Mouse (Mus musculus): ENCODE measurements around the gene Gtf2ird2. TPM values are rescaled to one million over a fixed set of nuclear protein-coding genes. Genes with fewer than 3 reads are reported as not detected.

Gtf2ird2 gene
- 6.6 and 7.4 TPM in 2 replicates for polyA plus RNA-seq (2014; fragmentation: Nextera tagmentation; extraction: Ambion mirVana)

DNA sequence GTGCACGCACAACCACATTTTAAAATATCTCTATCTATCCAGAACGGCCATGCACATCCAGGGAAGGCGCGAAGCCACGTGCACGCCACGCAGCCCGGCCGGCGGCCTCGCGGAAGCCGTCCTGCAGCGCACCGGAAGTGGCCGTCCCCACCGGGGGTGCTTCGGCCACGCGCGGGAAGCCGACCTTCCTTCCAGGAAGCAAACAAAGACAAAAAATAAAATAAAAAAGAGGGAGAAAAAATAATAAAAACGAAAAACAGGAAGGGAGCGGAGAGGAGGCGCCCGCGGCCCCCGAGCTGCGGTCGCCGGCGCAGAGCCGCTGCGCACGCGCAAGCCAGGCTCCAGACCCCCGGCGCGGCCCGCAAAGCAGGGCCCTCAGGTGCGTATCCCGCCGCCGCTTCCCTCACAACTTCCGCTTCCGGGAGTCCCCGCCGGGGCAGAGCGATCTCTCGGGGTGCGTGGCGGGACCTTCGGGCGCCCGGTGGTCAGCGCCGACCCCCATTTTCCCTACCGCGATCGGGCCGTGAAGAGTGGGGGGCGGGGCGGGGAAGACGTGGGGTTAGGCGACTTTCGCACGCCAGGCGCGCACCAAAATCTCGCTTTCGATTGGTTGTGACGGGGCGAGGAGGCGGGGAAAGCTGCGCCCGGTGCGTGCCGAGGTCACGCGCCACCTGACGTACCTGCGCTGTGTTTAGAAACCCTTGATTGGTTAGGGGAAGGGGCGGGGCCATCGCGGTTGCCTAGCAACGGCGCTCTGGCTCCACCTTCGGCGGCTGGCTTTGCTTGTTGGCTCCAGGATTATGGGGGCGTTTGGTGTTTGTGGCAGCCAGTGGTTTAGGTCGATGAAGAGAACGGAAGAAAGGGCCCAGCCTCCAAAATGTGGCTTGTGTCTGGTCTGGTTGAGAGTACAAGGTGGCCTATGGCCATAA lies at the start of gene Gtf2ird2:
Gtf2ird2 (plus strand) TSS at position 140 of the 929 bp plus-strand sequence.
- no peaks in the 10 kb centered on the region for H3K27me3 ChIP-seq (ENCODE audit: control insufficient read depth, insufficient read depth, low read length)
- ATAC-seq (ENCODE audit: low FRiP score) = peak; percentile 95
- DNase-seq (ENCODE audit: low spot score, missing footprints) = peak; percentile 100
- no peaks in the 10 kb centered on the region for H3K36me3 ChIP-seq (ENCODE audit: control insufficient read depth, insufficient read depth, low read length)
- under 1% methylated on average over 92 of the region's 92 CpGs for WGBS
- H3K4me1 ChIP-seq (ENCODE audit: control insufficient read depth, insufficient read depth, low read length) = peaks cover 10% of the 10 kb centered on the region; the same call in 1 of the 2 replicates
- H3K4me2 ChIP-seq = peak within 1 kb of the TSS; percentile 47
- peak within 1 kb of the TSS; percentile 74 for H3K4me3 ChIP-seq (ENCODE audit: low read depth, low read length)
- peak within 1 kb of the TSS; percentile 86 for H3K27ac ChIP-seq (ENCODE audit: low read depth, low read length)
- no peaks in the 10 kb centered on the region for H3K9me3 ChIP-seq (ENCODE audit: control insufficient read depth, low read length)
- H3K9ac ChIP-seq (ENCODE audit: low read length) = peak within 1 kb of the TSS; percentile 93

DNA sequence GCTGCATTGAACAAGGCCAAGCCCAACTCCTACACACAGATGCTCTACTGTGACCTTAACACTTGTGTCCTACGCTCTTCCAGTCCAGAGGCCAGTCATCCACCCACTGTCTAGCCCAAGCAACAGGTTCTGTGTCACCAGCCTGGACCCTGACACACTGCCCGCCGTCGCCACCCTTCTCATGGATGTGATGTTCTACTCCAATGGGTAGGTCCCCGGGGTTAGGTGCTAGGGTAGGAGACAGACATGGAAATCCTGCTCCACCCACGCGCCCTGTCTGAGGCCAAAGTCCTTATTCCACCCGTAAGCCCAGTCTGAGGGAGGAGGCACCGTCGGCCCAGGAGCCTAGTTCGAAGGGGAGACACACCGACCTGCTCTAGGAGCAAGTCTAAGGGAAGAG lies 47.8 kb upstream of the Gtf2ird2 start:
- H3K9me3 ChIP-seq (ENCODE audit: control insufficient read depth, low read length) = peaks cover 3% of the 10 kb centered on the region
- H3K4me2 ChIP-seq = no peak overlapping the region
- peaks cover 7% of the 10 kb centered on the region for H3K4me1 ChIP-seq (ENCODE audit: control insufficient read depth, insufficient read depth, low read length)
- ATAC-seq (ENCODE audit: low FRiP score) (no peak), DNase-seq (ENCODE audit: low spot score, missing footprints) (no peak)
- no peak overlapping the region for H3K4me3 ChIP-seq (ENCODE audit: low read depth, low read length)
- no peaks in the 10 kb centered on the region for H3K27me3 ChIP-seq (ENCODE audit: control insufficient read depth, insufficient read depth, low read length)
- H3K9ac ChIP-seq (ENCODE audit: low read length) = no peak overlapping the region
- H3K27ac ChIP-seq (ENCODE audit: low read depth, low read length) = no peak overlapping the region
- 94% methylated on average over 12 of the region's 12 CpGs for WGBS
- 0 out of 2 replicates have a peak, but pooled peaks cover 2% of the 10 kb centered on the region for H3K36me3 ChIP-seq (ENCODE audit: control insufficient read depth, insufficient read depth, low read length)

DNA sequence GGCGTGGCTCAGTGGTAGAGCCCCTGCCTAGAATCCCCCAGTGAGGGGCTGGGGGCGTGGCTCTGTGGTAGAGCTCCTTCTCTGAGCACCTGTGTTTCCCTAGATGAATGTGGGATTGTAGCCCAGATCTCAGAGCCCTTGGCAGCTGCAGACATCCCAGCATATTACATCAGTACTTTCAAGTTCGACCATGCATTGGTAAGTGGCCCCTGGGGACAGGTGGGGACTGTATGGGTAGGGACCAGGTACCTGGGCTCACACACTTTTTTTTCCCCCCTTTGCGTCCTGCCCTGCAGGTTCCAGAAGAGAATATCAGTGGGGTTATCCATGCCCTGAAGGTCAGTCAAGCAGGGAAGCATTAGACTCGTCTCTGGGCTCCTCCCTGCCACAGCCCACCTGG lies 45.9 kb upstream of the Gtf2ird2 start:
- H3K36me3 ChIP-seq (ENCODE audit: control insufficient read depth, insufficient read depth, low read length) = peaks cover 5% of the 10 kb centered on the region; the same call in 1 of the 2 replicates
- DNase-seq (ENCODE audit: low spot score, missing footprints) = no peak

DNA sequence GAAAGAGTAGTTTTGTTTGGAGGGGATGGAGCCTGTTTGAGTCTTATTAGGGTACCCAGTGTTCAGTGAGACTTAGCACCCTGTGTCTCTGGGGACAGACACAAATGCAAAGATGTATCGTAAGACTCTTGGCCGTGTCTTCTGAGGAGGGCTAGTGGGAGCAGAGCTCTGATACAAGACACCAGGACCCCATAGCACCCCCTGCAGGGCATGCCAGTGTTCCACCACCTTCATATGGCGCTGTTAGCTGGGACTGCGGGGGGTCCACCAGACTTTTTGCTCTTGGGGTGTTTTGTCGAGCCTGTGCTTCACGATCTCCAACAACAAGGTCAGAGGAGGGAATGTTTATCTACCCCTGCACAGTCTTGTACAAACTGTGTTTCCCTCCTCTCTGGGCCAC lies 44.4 kb upstream of the Gtf2ird2 start:
- ATAC-seq (ENCODE audit: low FRiP score) = no peak
- H3K36me3 ChIP-seq (ENCODE audit: control insufficient read depth, insufficient read depth, low read length) = peaks cover 2% of the 10 kb centered on the region; the same call in 1 of the 2 replicates
- no peak overlapping the region for H3K4me3 ChIP-seq (ENCODE audit: low read depth, low read length)
- no peak overlapping the region for H3K27ac ChIP-seq (ENCODE audit: low read depth, low read length)
- no peaks in the 10 kb centered on the region for H3K4me1 ChIP-seq (ENCODE audit: control insufficient read depth, insufficient read depth, low read length)
- 89% methylated on average over 6 of the region's 6 CpGs for WGBS
- H3K4me2 ChIP-seq = no peak overlapping the region
- H3K9ac ChIP-seq (ENCODE audit: low read length) = no peak overlapping the region
- no peaks in the 10 kb centered on the region for H3K27me3 ChIP-seq (ENCODE audit: control insufficient read depth, insufficient read depth, low read length)
- no peak for DNase-seq (ENCODE audit: low spot score, missing footprints)
- no peaks in the 10 kb centered on the region for H3K9me3 ChIP-seq (ENCODE audit: control insufficient read depth, low read length)

More for the DNA sequence above, 45.9 kb upstream of the Gtf2ird2 start:
- Histone ChIP-seq H3K9me3 (ENCODE audit: control insufficient read depth, low read length) (peaks cover 3% of the 10 kb centered on the region), H3K27me3 (ENCODE audit: control insufficient read depth, insufficient read depth, low read length) (no peaks in the 10 kb centered on the region), H3K4me2 (no peak overlapping the region), H3K9ac (ENCODE audit: low read length) (no peak overlapping the region), H3K4me3 (ENCODE audit: low read depth, low read length) (no peak overlapping the region), H3K27ac (ENCODE audit: low read depth, low read length) (no peak overlapping the region), H3K4me1 (ENCODE audit: control insufficient read depth, insufficient read depth, low read length) (no peaks in the 10 kb centered on the region)
- 94% methylated on average over 4 of the region's 5 CpGs for WGBS
- no peak for ATAC-seq (ENCODE audit: low FRiP score)

DNA sequence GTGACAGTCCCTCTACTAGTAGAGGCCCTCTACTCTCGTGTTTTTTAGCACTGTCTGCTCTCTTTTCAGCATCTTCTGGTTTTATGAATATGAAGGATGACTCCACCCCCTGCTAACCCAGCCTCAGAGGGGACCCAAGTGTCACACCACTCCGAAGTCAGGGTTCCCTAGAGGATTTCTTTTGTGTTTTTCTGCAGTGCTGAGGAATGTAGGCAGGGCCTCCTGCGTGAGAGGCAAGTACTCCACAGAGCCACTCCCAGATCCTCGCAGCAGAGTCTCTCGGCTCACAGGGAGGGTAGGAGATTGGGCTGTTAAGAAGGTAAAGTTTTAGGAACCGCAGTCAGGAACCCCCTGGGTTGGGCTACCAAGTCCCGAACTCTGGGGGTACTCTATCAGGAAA lies 42.6 kb upstream of the Gtf2ird2 start:
- Histone ChIP-seq H3K27me3 (ENCODE audit: control insufficient read depth, insufficient read depth, low read length) (no peaks in the 10 kb centered on the region), H3K36me3 (ENCODE audit: control insufficient read depth, insufficient read depth, low read length) (peaks cover 2% of the 10 kb centered on the region; the same call in 1 of the 2 replicates), H3K4me1 (ENCODE audit: control insufficient read depth, insufficient read depth, low read length) (no peaks in the 10 kb centered on the region), H3K9me3 (ENCODE audit: control insufficient read depth, low read length) (no peaks in the 10 kb centered on the region), H3K4me2 (no peak overlapping the region), H3K9ac (ENCODE audit: low read length) (no peak overlapping the region), H3K4me3 (ENCODE audit: low read depth, low read length) (no peak overlapping the region), H3K27ac (ENCODE audit: low read depth, low read length) (no peak overlapping the region)
- no peak for DNase-seq (ENCODE audit: low spot score, missing footprints)
- ATAC-seq (ENCODE audit: low FRiP score) = no peak
- 77% methylated on average over 7 of the region's 7 CpGs for WGBS

DNA sequence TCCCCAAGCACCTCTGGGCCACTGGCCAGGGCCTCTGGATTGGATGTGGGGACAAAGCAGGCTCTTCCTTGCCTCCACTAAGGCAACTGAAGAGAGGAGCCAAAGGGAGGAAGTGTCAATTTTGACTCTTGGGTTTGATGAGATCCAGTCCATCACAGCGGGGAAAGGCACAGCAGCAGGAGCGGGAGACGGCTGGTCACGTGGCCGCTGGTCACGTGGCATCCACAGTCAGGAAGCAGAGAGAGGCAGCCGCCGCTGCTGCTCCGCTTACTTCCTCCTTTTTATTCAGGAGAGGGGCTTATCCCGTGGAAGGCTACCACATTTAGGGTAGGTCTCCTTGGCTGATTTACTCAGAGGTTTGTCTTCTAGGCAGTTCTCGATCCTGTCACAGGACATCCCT lies 41.4 kb upstream of the Gtf2ird2 start:
- peaks cover 2% of the 10 kb centered on the region; the same call in 1 of the 2 replicates for H3K36me3 ChIP-seq (ENCODE audit: control insufficient read depth, insufficient read depth, low read length)
- no peak overlapping the region for H3K4me2 ChIP-seq
- no peaks in the 10 kb centered on the region for H3K9me3 ChIP-seq (ENCODE audit: control insufficient read depth, low read length)
- no peak overlapping the region for H3K4me3 ChIP-seq (ENCODE audit: low read depth, low read length)
- H3K27me3 ChIP-seq (ENCODE audit: control insufficient read depth, insufficient read depth, low read length) = no peaks in the 10 kb centered on the region
- no peak for DNase-seq (ENCODE audit: low spot score, missing footprints)
- no peak for ATAC-seq (ENCODE audit: low FRiP score)
- no peak overlapping the region for H3K27ac ChIP-seq (ENCODE audit: low read depth, low read length)
- no peak overlapping the region for H3K9ac ChIP-seq (ENCODE audit: low read length)
- H3K4me1 ChIP-seq (ENCODE audit: control insufficient read depth, insufficient read depth, low read length) = no peaks in the 10 kb centered on the region
- WGBS = 83% methylated on average over 11 of the region's 11 CpGs

DNA sequence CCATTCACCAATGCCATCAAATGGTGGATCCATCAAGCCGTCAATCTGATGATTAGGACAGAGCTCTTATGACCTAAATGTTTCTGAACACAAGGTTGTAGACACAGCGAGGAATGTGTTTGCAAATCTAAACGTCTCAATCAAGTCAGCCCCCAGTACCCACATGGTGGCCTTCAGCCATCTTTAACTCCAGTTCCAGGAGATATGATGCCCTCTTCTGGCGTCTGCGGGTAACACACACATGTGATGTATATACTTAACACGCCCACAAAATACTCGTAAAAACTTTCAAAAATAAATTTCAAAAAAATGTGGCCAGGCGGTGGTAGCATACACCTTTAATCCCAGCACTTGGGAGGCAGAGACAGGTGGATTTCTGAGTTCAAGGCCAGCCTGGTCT lies 38.8 kb upstream of the Gtf2ird2 start:
- ATAC-seq (ENCODE audit: low FRiP score) = no peak
- 91% methylated on average over 8 of the region's 8 CpGs for WGBS
- Histone ChIP-seq H3K9me3 (ENCODE audit: control insufficient read depth, low read length) (no peaks in the 10 kb centered on the region), H3K4me3 (ENCODE audit: low read depth, low read length) (no peak overlapping the region), H3K4me1 (ENCODE audit: control insufficient read depth, insufficient read depth, low read length) (no peaks in the 10 kb centered on the region), H3K27me3 (ENCODE audit: control insufficient read depth, insufficient read depth, low read length) (no peaks in the 10 kb centered on the region), H3K4me2 (no peak overlapping the region), H3K36me3 (ENCODE audit: control insufficient read depth, insufficient read depth, low read length) (peaks cover 4% of the 10 kb centered on the region), H3K27ac (ENCODE audit: low read depth, low read length) (no peak overlapping the region), H3K9ac (ENCODE audit: low read length) (no peak overlapping the region)
- DNase-seq (ENCODE audit: low spot score, missing footprints) = no peak

DNA sequence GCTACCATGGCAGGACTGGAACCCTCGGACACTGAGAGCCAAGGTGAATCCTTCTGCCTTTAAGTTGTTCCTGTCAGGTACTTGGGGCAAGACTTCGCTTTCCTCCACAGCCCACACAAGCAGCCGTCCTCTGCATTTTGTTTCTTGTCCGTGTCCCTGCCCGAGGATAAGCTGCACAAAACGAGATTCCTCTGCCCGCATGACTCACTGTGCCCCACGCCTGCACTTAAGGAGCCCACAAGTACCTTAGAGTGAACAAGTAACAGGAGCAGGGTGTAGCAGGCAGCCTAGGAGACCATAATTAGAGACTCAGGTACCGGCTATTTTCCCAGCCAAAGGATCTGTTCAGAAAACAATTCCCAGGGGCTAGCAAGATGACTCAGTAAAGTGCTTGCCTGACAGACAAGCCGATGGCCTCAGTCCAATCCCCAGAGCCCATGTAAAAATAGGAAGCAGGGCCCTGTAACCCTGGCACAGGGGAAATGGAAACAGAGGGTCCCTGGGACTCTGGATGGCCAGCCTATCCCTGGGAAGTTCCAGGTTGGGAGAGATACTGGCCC lies 36.5 kb upstream of the Gtf2ird2 start:
- DNase-seq (ENCODE audit: low spot score, missing footprints) = no peak
- WGBS = 90% methylated on average over 10 of the region's 10 CpGs
- no peaks in the 10 kb centered on the region for H3K27me3 ChIP-seq (ENCODE audit: control insufficient read depth, insufficient read depth, low read length)
- H3K9me3 ChIP-seq (ENCODE audit: control insufficient read depth, low read length) = no peaks in the 10 kb centered on the region
- no peaks in the 10 kb centered on the region for H3K4me1 ChIP-seq (ENCODE audit: control insufficient read depth, insufficient read depth, low read length)
- H3K4me3 ChIP-seq (ENCODE audit: low read depth, low read length) = no peak overlapping the region
- no peak overlapping the region for H3K9ac ChIP-seq (ENCODE audit: low read length)
- no peak overlapping the region for H3K4me2 ChIP-seq
- H3K27ac ChIP-seq (ENCODE audit: low read depth, low read length) = no peak overlapping the region
- H3K36me3 ChIP-seq (ENCODE audit: control insufficient read depth, insufficient read depth, low read length) = peaks cover 9% of the 10 kb centered on the region
- ATAC-seq (ENCODE audit: low FRiP score) = no peak

DNA sequence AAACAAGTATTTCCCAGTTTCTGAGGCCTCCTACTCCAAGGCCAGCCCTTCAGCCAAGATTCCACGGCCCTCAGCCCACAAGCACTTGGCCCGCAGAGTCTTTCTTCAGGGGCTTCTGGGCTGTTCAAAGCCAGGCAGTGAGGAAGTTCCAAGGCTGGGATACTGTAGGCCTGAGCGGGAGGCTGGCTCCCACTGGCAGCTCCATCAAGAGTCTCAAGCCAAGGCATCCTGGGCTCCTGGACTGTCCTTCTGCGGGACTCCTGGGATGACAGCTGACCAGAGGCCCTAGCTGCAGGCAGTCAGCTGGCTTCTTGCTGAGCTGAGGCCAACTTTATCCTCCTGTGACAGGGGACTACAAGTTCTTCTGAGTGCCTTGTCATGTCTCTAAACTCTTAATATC lies 35.7 kb upstream of the Gtf2ird2 start:
- 90% methylated on average over 4 of the region's 4 CpGs for WGBS

More for the DNA sequence above, 35.7 kb upstream of the Gtf2ird2 start:
- ATAC-seq (ENCODE audit: low FRiP score) = no peak
- Histone ChIP-seq H3K4me3 (ENCODE audit: low read depth, low read length) (no peak overlapping the region), H3K36me3 (ENCODE audit: control insufficient read depth, insufficient read depth, low read length) (peaks cover 7% of the 10 kb centered on the region), H3K9me3 (ENCODE audit: control insufficient read depth, low read length) (no peaks in the 10 kb centered on the region), H3K4me2 (no peak overlapping the region), H3K27me3 (ENCODE audit: control insufficient read depth, insufficient read depth, low read length) (no peaks in the 10 kb centered on the region), H3K27ac (ENCODE audit: low read depth, low read length) (no peak overlapping the region), H3K4me1 (ENCODE audit: control insufficient read depth, insufficient read depth, low read length) (no peaks in the 10 kb centered on the region), H3K9ac (ENCODE audit: low read length) (no peak overlapping the region)
- no peak for DNase-seq (ENCODE audit: low spot score, missing footprints)

All from midbrain, embryonic 11.5 days (tissue).